Mouse (Mus musculus) forebrain, embryonic 16.5 days (tissue): ENCODE measurements around the gene Pigb. TPM values are rescaled to one million over a fixed set of nuclear protein-coding genes. Genes with fewer than 3 reads are reported as not detected.

ENCODE experiments used
- ATAC-seq: fragments of 200-750 bp; cut with Nextera tagmentation; 2 replicates; pipeline ENCODE4 v1.8.0; 2017; ENCODE audit warnings: mild to moderate bottlenecking, moderate library complexity
- H3K27ac ChIP-seq: fragments of 300-500 bp; sonication (generic); 2 replicates; pipeline ENCODE4 v1.5.1; 2014; ENCODE audit warnings: low read length, control low read depth
- H3K27me3 ChIP-seq: fragments of 300-500 bp; sonication (generic); replicated peaks from 2 replicates; pipeline ENCODE4 v1.6.1; 2014; ENCODE audit warnings: low read length; ENCODE audit not compliant: control insufficient read depth, insufficient read depth
- H3K36me3 ChIP-seq: fragments of 300-500 bp; sonication (generic); 2 replicates; pipeline ENCODE4 v1.6.1; 2014; ENCODE audit not compliant: control insufficient read depth, insufficient read depth
- H3K4me1 ChIP-seq: fragments of 300-500 bp; sonication (generic); replicated peaks from 2 replicates; pipeline ENCODE4 v1.6.1; 2014; ENCODE audit warnings: low read length; ENCODE audit not compliant: control insufficient read depth, insufficient read depth
- H3K4me2 ChIP-seq: fragments of 300-500 bp; sonication (generic); 2 replicates; pipeline ENCODE4 v1.6.1; 2014; ENCODE audit warnings: mild to moderate bottlenecking, low read length, control low read depth
- H3K4me3 ChIP-seq: fragments of 300-500 bp; sonication (generic); replicated peaks from 2 replicates; pipeline ENCODE4 v1.5.1; 2014; ENCODE audit warnings: mild to moderate bottlenecking, low read length, control low read depth
- H3K9ac ChIP-seq: fragments of 300-500 bp; sonication (generic); replicated peaks from 2 replicates; pipeline ENCODE4 v1.6.1; 2014; ENCODE audit warnings: low read depth, low read length, control low read depth
- H3K9me3 ChIP-seq: fragments of 300-500 bp; sonication (generic); 2 replicates; pipeline ENCODE4 v1.6.1; 2016; ENCODE audit warnings: low read length; ENCODE audit not compliant: control insufficient read depth
- WGBS: fragments of 180-500 bp; shearing (Covaris S2); extraction: QIAGEN DNeasy Blood & Tissue Kit; methylation state at CpG from one replicate; pipeline ENCODE4 v1.1.7; 2014; 5-methylcytosine and 5-hydroxymethylcytosine counted together
- polyA plus RNA-seq: library from polyadenylated mRNA; unstranded; fragments of >200 nt; fragmentation: Nextera tagmentation; extraction: Ambion mirVana; gene quantifications from 2 replicates; pipeline ENCODE4 v1.2.1, GENCODE M21; 2015

Gene Pigb
- polyA plus RNA-seq, 1 experiment from 2014 or later, result 14.3 TPM

DNA sequence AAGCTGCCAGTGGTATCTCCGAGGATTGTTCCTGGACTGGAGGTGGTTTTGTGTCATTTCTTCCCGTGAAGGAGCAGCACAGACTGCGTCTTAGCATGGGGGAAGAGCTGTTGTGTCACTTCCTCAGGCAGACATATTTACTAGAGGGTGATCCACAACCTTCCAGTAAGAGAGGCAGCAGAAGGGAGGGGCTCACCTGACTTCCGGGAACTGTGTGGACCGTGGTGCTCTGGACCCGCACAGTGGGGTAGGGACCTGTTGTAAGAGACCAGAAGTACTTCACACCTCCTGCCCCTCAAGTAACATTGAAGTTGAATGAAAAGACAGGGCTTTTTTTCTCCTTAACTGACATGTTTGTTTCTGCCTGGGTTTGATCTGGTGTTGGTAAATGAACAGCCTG lies 35.1 kb downstream of the Pigb start:
- no peak for ATAC-seq
- H3K27me3 ChIP-seq, result no peaks in the 10 kb centered on the region
- no peak overlapping the region for H3K27ac ChIP-seq
- WGBS, result 91% methylated on average over 6 of the region's 6 CpGs
- H3K36me3 ChIP-seq, result peaks cover 19% of the 10 kb centered on the region
- no peak overlapping the region for H3K4me2 ChIP-seq
- H3K4me1 ChIP-seq, result no peaks in the 10 kb centered on the region
- no peak overlapping the region for H3K9ac ChIP-seq
- H3K4me3 ChIP-seq, result no peak overlapping the region
- H3K9me3 ChIP-seq, result no peaks in the 10 kb centered on the region

DNA sequence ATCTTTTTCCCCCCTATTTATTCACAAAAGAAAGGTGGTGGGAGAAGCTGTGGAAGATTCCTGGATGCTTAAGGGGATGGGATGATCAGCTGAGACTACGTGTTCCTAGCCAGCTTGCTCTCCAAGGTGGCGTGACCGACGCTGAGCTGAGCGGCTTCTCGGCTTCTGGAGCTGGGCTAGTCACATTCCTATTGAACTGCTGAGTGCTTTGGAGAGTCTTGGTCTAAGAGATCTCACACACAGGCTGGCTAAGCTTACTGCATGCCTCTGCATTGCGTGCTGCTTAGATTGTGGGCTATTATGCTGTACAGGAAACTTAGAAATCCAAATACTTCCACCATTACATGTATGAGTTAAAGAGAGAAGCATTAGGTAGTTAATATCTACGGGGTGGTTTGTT lies 36.1 kb downstream of the Pigb start:
- H3K9ac ChIP-seq, result no peak overlapping the region
- no peak overlapping the region for H3K4me2 ChIP-seq
- H3K27ac ChIP-seq, result no peak overlapping the region
- no peak overlapping the region for H3K4me3 ChIP-seq
- WGBS, result 85% methylated on average over 8 of the region's 8 CpGs
- no peak for ATAC-seq
- H3K36me3 ChIP-seq, result peaks cover 19% of the 10 kb centered on the region
- no peaks in the 10 kb centered on the region for H3K4me1 ChIP-seq
- H3K27me3 ChIP-seq, result no peaks in the 10 kb centered on the region
- H3K9me3 ChIP-seq, result no peaks in the 10 kb centered on the region

DNA sequence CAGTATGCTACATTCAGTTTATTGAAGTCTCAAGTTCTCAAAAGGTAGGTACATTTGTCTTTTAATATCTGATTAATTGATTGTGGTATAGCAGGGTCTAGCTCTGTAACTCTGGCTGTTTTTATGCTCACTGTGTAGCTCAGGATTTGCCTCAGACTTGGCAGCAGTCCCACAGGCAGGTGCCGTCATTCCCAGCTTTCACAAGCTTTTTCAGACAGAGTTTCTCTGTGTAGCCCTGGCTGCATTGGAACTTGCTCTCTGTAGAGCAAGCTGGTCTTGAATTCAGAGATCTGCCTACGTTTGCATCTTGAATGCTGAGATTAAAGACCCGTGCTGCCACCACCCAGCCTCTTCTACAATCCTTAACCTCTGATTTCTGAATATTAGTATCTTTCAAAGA lies 38.0 kb downstream of the Pigb start:
- no peak for ATAC-seq
- H3K9me3 ChIP-seq, result no peaks in the 10 kb centered on the region
- H3K9ac ChIP-seq, result no peak overlapping the region
- no peak overlapping the region for H3K27ac ChIP-seq
- 58% methylated on average over 3 of the region's 3 CpGs for WGBS
- H3K36me3 ChIP-seq, result peaks cover 15% of the 10 kb centered on the region
- no peaks in the 10 kb centered on the region for H3K4me1 ChIP-seq
- no peak overlapping the region for H3K4me2 ChIP-seq
- no peaks in the 10 kb centered on the region for H3K27me3 ChIP-seq
- no peak overlapping the region for H3K4me3 ChIP-seq

- 90% methylated on average over 13 of the region's 13 CpGs for WGBS
- H3K4me2 ChIP-seq, result no peak overlapping the region
- no peak for ATAC-seq
- H3K4me3 ChIP-seq, result no peak overlapping the region
- H3K36me3 ChIP-seq, result peaks cover 10% of the 10 kb centered on the region
- no peaks in the 10 kb centered on the region for H3K27me3 ChIP-seq
- no peaks in the 10 kb centered on the region for H3K9me3 ChIP-seq
- H3K27ac ChIP-seq, result no peak overlapping the region
- no peak overlapping the region for H3K9ac ChIP-seq
- no peaks in the 10 kb centered on the region for H3K4me1 ChIP-seq
These were observed 38.7 kb downstream of the Pigb start for GRCm38 (mm10) chr9:73001314-73002011.

DNA sequence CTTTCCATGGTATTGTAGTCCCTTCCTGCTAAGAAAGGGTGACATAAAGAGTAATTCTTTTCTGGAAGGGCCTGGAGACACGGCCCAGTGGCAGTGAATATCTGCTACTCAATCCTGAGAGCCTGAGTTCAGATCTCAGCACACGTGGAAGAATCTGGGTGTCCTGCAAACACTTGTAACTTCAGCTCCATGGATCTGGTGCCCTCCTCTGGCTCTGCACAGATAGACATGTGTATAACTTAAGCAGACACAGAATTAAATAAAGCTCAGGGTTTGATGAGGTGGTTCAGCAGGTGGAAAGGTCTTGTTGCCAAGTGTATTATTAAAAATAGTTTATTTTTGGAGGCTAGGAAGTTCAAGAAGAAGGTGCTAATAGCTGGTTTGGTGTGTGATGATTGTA lies 39.7 kb downstream of the Pigb start:
- Histone ChIP-seq H3K9me3 (no peaks in the 10 kb centered on the region), H3K36me3 (peaks cover 2% of the 10 kb centered on the region; the same call in 1 of the 2 replicates), H3K4me2 (no peak overlapping the region), H3K27ac (no peak overlapping the region), H3K27me3 (no peaks in the 10 kb centered on the region), H3K9ac (no peak overlapping the region), H3K4me1 (no peaks in the 10 kb centered on the region), H3K4me3 (no peak overlapping the region)
- WGBS, result 68% methylated on average over 2 of the region's 2 CpGs
- ATAC-seq, result no peak

- H3K9me3 ChIP-seq, result no peaks in the 10 kb centered on the region
- H3K27ac ChIP-seq, result no peak overlapping the region
- 41% methylated on average over 7 of the region's 7 CpGs for WGBS
- no peaks in the 10 kb centered on the region for H3K36me3 ChIP-seq
- H3K27me3 ChIP-seq, result no peaks in the 10 kb centered on the region
- no peak overlapping the region for H3K9ac ChIP-seq
- H3K4me2 ChIP-seq, result no peak overlapping the region
- H3K4me1 ChIP-seq, result no peaks in the 10 kb centered on the region
- no peak overlapping the region for H3K4me3 ChIP-seq
- no peak for ATAC-seq
These were observed 43.4 kb downstream of the Pigb start for GRCm38 (mm10) chr9:72996806-72997205.

- no peaks in the 10 kb centered on the region for H3K36me3 ChIP-seq
- H3K4me1 ChIP-seq, result no peaks in the 10 kb centered on the region
- no peak overlapping the region for H3K4me3 ChIP-seq
- no peak overlapping the region for H3K27ac ChIP-seq
- no peak overlapping the region for H3K4me2 ChIP-seq
- no peaks in the 10 kb centered on the region for H3K27me3 ChIP-seq
- no peak for ATAC-seq
- H3K9ac ChIP-seq, result no peak overlapping the region
- H3K9me3 ChIP-seq, result no peaks in the 10 kb centered on the region
These were observed 44.0 kb downstream of the Pigb start for GRCm38 (mm10) chr9:72996167-72996566.

DNA sequence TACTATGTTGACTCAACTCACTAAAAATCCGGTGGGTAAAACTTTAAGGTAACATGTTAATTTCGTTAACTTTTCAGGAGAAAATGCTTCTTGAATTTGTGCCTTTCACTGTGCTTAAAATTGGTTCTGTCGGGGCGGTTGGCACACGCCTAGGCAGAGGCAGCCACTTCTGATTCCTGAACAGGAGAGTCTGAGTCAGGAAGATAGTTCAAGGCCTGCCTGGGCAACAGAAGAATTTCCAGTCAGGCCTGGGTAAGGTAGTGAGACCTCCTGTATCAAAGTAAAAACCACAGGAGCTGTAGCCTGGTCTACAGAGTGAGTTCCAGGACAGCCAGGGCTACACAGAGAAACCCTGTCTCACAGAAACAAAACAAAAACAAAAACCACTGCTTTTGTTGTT lies 47.6 kb downstream of the Pigb start:
- H3K9ac ChIP-seq, result no peak overlapping the region
- H3K4me3 ChIP-seq, result no peak overlapping the region
- no peak overlapping the region for H3K4me2 ChIP-seq
- WGBS, result 89% methylated on average over 5 of the region's 5 CpGs
- peaks cover 2% of the 10 kb centered on the region for H3K4me1 ChIP-seq
- no peak for ATAC-seq
- no peaks in the 10 kb centered on the region for H3K27me3 ChIP-seq
- H3K9me3 ChIP-seq, result no peaks in the 10 kb centered on the region
- H3K27ac ChIP-seq, result no peak overlapping the region
- no peaks in the 10 kb centered on the region for H3K36me3 ChIP-seq

DNA sequence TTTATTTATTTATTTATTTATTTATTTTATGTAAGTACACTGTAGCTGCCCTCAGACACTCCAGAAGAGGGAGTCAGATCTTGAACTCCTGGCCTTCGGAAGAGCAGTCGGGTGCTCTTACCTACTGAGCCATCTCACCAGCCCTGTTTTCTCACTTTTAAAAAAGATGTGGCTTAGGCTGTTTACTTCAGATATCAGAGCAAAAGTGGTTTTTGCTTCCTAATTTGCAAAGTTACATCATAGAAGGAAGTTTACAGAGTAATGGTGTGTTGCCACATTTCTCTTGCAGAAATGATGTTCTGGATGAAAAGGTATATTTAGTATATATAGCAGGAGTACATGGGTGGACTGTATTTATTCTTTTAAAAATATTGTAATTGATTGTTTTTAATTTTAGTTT lies 48.8 kb downstream of the Pigb start:
- no peak for ATAC-seq
- Histone ChIP-seq H3K4me2 (no peak overlapping the region), H3K4me1 (peaks cover 5% of the 10 kb centered on the region), H3K27me3 (no peaks in the 10 kb centered on the region), H3K9me3 (no peaks in the 10 kb centered on the region), H3K27ac (no peak overlapping the region), H3K36me3 (no peaks in the 10 kb centered on the region), H3K9ac (no peak overlapping the region), H3K4me3 (no peak overlapping the region)
- 89% methylated on average over 2 of the region's 2 CpGs for WGBS

- Histone ChIP-seq H3K4me2 (no peak overlapping the region), H3K27ac (no peak overlapping the region), H3K36me3 (no peaks in the 10 kb centered on the region), H3K9me3 (no peaks in the 10 kb centered on the region), H3K27me3 (no peaks in the 10 kb centered on the region), H3K4me1 (peaks cover 17% of the 10 kb centered on the region), H3K9ac (no peak overlapping the region), H3K4me3 (no peak overlapping the region)
- 89% methylated on average over 5 of the region's 5 CpGs for WGBS
- ATAC-seq, result no peak
These were observed 51.5 kb downstream of the Pigb start for GRCm38 (mm10) chr9:72988706-72989105.
